Mouse (Mus musculus) liver, postnatal 0 days (tissue): ENCODE results near the gene Zbtb9.

ENCODE experiments used
- CTCF ChIP-seq: sonication (generic); IDR thresholded peaks from 2 replicates; pipeline ENCODE4 v1.5.1; 2016; ENCODE audit warnings: antibody characterized with exemption, low read depth
- EP300 ChIP-seq: IDR thresholded peaks from 2 replicates; pipeline ENCODE4 v1.6.1; 2016; ENCODE audit warnings: antibody characterized with exemption, low read depth, mild to moderate bottlenecking

GRCm38 (mm10) chr17:26959815-26960214 lies 13.2 kb upstream of the Zbtb9 start:
- TF ChIP-seq EP300, result no peak
- no peak for TF ChIP-seq CTCF
